Mouse (Mus musculus) ovary, postnatal 36 days (tissue): Measurements from ENCODE around the gene Kcnb1.
A peak's percentile ranks its signal among the peaks of the same experiment; 100 is the strongest.

ENCODE experiments used
- DNase-seq: peaks from one replicate; pipeline ENCODE4 v3.0.0; 2022; ENCODE audit warnings: low spot score, mixed read lengths

Gene Kcnb1

GRCm38 (mm10) chr2:167163134-167163533, 26.8 kb downstream of the Kcnb1 start:
- DNase-seq: no peak

- DNase-seq: peak; percentile 30
Measured at GRCm38 (mm10) chr2:167162516-167163021, 27.4 kb downstream of the Kcnb1 start.

GRCm38 (mm10) chr2:167159721-167160120, 30.2 kb downstream of the Kcnb1 start:
- no peak for DNase-seq

GRCm38 (mm10) chr2:167158780-167159179, 31.2 kb downstream of the Kcnb1 start:
- DNase-seq: no peak

- DNase-seq: no peak
Measured at GRCm38 (mm10) chr2:167156118-167156715, 33.7 kb downstream of the Kcnb1 start.

GRCm38 (mm10) chr2:167155541-167155973, 34.4 kb downstream of the Kcnb1 start:
- no peak for DNase-seq

- no peak for DNase-seq
Measured at GRCm38 (mm10) chr2:167150880-167151279, 39.1 kb downstream of the Kcnb1 start.

GRCm38 (mm10) chr2:167150135-167150534, 39.8 kb downstream of the Kcnb1 start:
- no peak for DNase-seq

GRCm38 (mm10) chr2:167149035-167149434, 40.9 kb downstream of the Kcnb1 start:
- DNase-seq: no peak

GRCm38 (mm10) chr2:167147708-167148107, 42.2 kb downstream of the Kcnb1 start:
- no peak for DNase-seq

- no peak for DNase-seq
Measured at GRCm38 (mm10) chr2:167145904-167146303, 44.1 kb downstream of the Kcnb1 start.

- no peak for DNase-seq
Measured at GRCm38 (mm10) chr2:167144439-167145307, 45.3 kb downstream of the Kcnb1 start.

GRCm38 (mm10) chr2:167143914-167144313, 46.0 kb downstream of the Kcnb1 start:
- no peak for DNase-seq

GRCm38 (mm10) chr2:167142282-167142681, 47.7 kb downstream of the Kcnb1 start:
- DNase-seq: no peak

GRCm38 (mm10) chr2:167141810-167142209, 48.1 kb downstream of the Kcnb1 start:
- DNase-seq: no peak

- no peak for DNase-seq
Measured at GRCm38 (mm10) chr2:167139801-167140269, 50.1 kb downstream of the Kcnb1 start.

GRCm38 (mm10) chr2:167138611-167139010, 51.3 kb downstream of the Kcnb1 start:
- no peak for DNase-seq

GRCm38 (mm10) chr2:167136909-167137308, 53.0 kb downstream of the Kcnb1 start:
- DNase-seq: no peak

- no peak for DNase-seq
Measured at GRCm38 (mm10) chr2:167132041-167132440, 57.9 kb downstream of the Kcnb1 start.

GRCm38 (mm10) chr2:167130050-167130770, 59.7 kb downstream of the Kcnb1 start:
- DNase-seq: peak; percentile 25

GRCm38 (mm10) chr2:167129608-167129955, 60.4 kb downstream of the Kcnb1 start:
- peak; percentile 40 for DNase-seq
